Mouse (Mus musculus): Measurements from ENCODE around the gene Fanca. TPM values are rescaled to one million over a fixed set of nuclear protein-coding genes. Genes with fewer than 3 reads are reported as not detected.

The Fanca gene
- polyA plus RNA-seq, 1 experiment from 2014 or later, result 15.2 TPM

Other genes with a start within 250 kb of the Fanca start
- 886 and 899 TPM in 2 replicates for gene Rpl13, start 216.2 kb downstream of the Fanca start, polyA plus RNA-seq (2015; fragmentation: Nextera tagmentation; extraction: Ambion mirVana)
- 2.5 and 3.2 TPM in 2 replicates for gene Cpne7, start 201.2 kb downstream of the Fanca start, polyA plus RNA-seq (2015; fragmentation: Nextera tagmentation; extraction: Ambion mirVana)
- 0.69 and 1.0 TPM in 2 replicates for gene Sult5a1, start 160.3 kb downstream of the Fanca start, polyA plus RNA-seq (2015; fragmentation: Nextera tagmentation; extraction: Ambion mirVana)
- gene Dpep1, start 132.3 kb downstream of the Fanca start, polyA plus RNA-seq (2015; fragmentation: Nextera tagmentation; extraction: Ambion mirVana), result 0.11 TPM in 1 of 2 replicates, not detected in the other
- gene Chmp1a, start 105.8 kb downstream of the Fanca start, polyA plus RNA-seq (2015; fragmentation: Nextera tagmentation; extraction: Ambion mirVana), result 229 and 239 TPM in 2 replicates
- 5.0 and 5.1 TPM in 2 replicates for gene Spata33, start 105.7 kb downstream of the Fanca start, polyA plus RNA-seq (2015; fragmentation: Nextera tagmentation; extraction: Ambion mirVana)
- 45.9 and 49.2 TPM in 2 replicates for gene Cdk10, start 93.7 kb downstream of the Fanca start, polyA plus RNA-seq (2015; fragmentation: Nextera tagmentation; extraction: Ambion mirVana)
- gene Spata2l, start 82.3 kb downstream of the Fanca start, polyA plus RNA-seq (2015; fragmentation: Nextera tagmentation; extraction: Ambion mirVana), result 4.0 and 4.8 TPM in 2 replicates
- gene Zfp276, start 64.4 kb downstream of the Fanca start, polyA plus RNA-seq (2015; fragmentation: Nextera tagmentation; extraction: Ambion mirVana), result 26.1 and 26.5 TPM in 2 replicates
- 46.8 and 47.2 TPM in 2 replicates for gene Vps9d1, start 64.2 kb downstream of the Fanca start, polyA plus RNA-seq (2015; fragmentation: Nextera tagmentation; extraction: Ambion mirVana)
- gene Spire2, start 14.1 kb upstream of the Fanca start, polyA plus RNA-seq (2015; fragmentation: Nextera tagmentation; extraction: Ambion mirVana), result 32.9 and 33.0 TPM in 2 replicates
- 252 and 259 TPM in 2 replicates for gene Tcf25, start 55.2 kb upstream of the Fanca start, polyA plus RNA-seq (2015; fragmentation: Nextera tagmentation; extraction: Ambion mirVana)
- 0.15 and 0.23 TPM in 2 replicates for gene Mc1r, start 88.5 kb upstream of the Fanca start, polyA plus RNA-seq (2015; fragmentation: Nextera tagmentation; extraction: Ambion mirVana)
- gene Tubb3, start 92.8 kb upstream of the Fanca start, polyA plus RNA-seq (2015; fragmentation: Nextera tagmentation; extraction: Ambion mirVana), result 1,822 and 1,823 TPM in 2 replicates
- gene Def8, start 105.0 kb upstream of the Fanca start, polyA plus RNA-seq (2015; fragmentation: Nextera tagmentation; extraction: Ambion mirVana), result 43.3 and 46.3 TPM in 2 replicates
- gene Afg3l1, start 159.3 kb upstream of the Fanca start, polyA plus RNA-seq (2015; fragmentation: Nextera tagmentation; extraction: Ambion mirVana), result 59.5 and 62.4 TPM in 2 replicates
- 89.6 and 96.4 TPM in 2 replicates for gene Dbndd1, start 196.9 kb upstream of the Fanca start, polyA plus RNA-seq (2015; fragmentation: Nextera tagmentation; extraction: Ambion mirVana)
- gene Gas8, start 200.3 kb upstream of the Fanca start, polyA plus RNA-seq (2015; fragmentation: Nextera tagmentation; extraction: Ambion mirVana), result 43.8 and 44.0 TPM in 2 replicates

Measured in forebrain, embryonic 15.5 days (tissue).